Mouse (Mus musculus) kidney, postnatal 25 days (tissue): ENCODE results near the gene Phf1.
"Not testable (repeated sequence)": the region's sequence is repeated elsewhere in the genome, so short reads cannot be mapped to it uniquely, and the experiment has no call there.

Experiments used
- DNase-seq, 2 experiments: peaks; one replicate each; pipeline ENCODE4 v3.0.0; 2021; ENCODE audit warnings: mixed read lengths in 2 of 2

The Phf1 gene

GRCm38 (mm10) chr17:26951406-26951805 lies 18.6 kb downstream of the Phf1 start:
- DNase-seq: peak; percentile 85 to 86

GRCm38 (mm10) chr17:26951952-26952877 lies 19.4 kb downstream of the Phf1 start:
- DNase-seq: no peak

GRCm38 (mm10) chr17:26953201-26953600 lies 20.3 kb downstream of the Phf1 start:
- no peak for DNase-seq

GRCm38 (mm10) chr17:26953726-26954125 lies 20.9 kb downstream of the Phf1 start:
- DNase-seq: no peak

GRCm38 (mm10) chr17:26956309-26956708 lies 23.5 kb downstream of the Phf1 start:
- no peak for DNase-seq

- no peak for DNase-seq
These were observed 24.0 kb downstream of the Phf1 start for GRCm38 (mm10) chr17:26956895-26957294.

- DNase-seq: no peak
These were observed 25.0 kb downstream of the Phf1 start for GRCm38 (mm10) chr17:26957872-26958271.

- peak in 1 of 2 experiments; percentile 31 for DNase-seq
These were observed 26.0 kb downstream of the Phf1 start for GRCm38 (mm10) chr17:26958880-26959279.

- no peak for DNase-seq
These were observed 27.0 kb downstream of the Phf1 start for GRCm38 (mm10) chr17:26959815-26960214.

GRCm38 (mm10) chr17:26961572-26962240 lies 28.9 kb downstream of the Phf1 start:
- DNase-seq: no peak

- DNase-seq: no peak
These were observed 34.1 kb downstream of the Phf1 start for GRCm38 (mm10) chr17:26966993-26967392.

- DNase-seq: no peak
These were observed 34.6 kb downstream of the Phf1 start for GRCm38 (mm10) chr17:26967477-26967876.

GRCm38 (mm10) chr17:26968200-26968611 lies 35.4 kb downstream of the Phf1 start:
- no peak for DNase-seq

GRCm38 (mm10) chr17:26969257-26969656 lies 36.4 kb downstream of the Phf1 start:
- DNase-seq: no peak

- no peak for DNase-seq
These were observed 37.4 kb downstream of the Phf1 start for GRCm38 (mm10) chr17:26970221-26970620.

GRCm38 (mm10) chr17:26971247-26971905 lies 38.5 kb downstream of the Phf1 start:
- DNase-seq: no peak

- DNase-seq: no peak
These were observed 39.3 kb downstream of the Phf1 start for GRCm38 (mm10) chr17:26972107-26972506.

- peak; percentile 96 to 99 for DNase-seq
These were observed 40.1 kb downstream of the Phf1 start, which contains the start of gene Zbtb9 for GRCm38 (mm10) chr17:26972703-26973574. Gene Zbtb9, plus strand, starts transcription at chr17:26973167.

GRCm38 (mm10) chr17:26974547-26974946 lies 41.7 kb downstream of the Phf1 start:
- no peak for DNase-seq

GRCm38 (mm10) chr17:26975415-26975814 lies 42.6 kb downstream of the Phf1 start:
- no peak for DNase-seq

- not testable (repeated sequence) for DNase-seq
These were observed 44.5 kb downstream of the Phf1 start for GRCm38 (mm10) chr17:26977354-26977753.

- no peak for DNase-seq
These were observed 46.6 kb downstream of the Phf1 start for GRCm38 (mm10) chr17:26979426-26979825.
